Mouse (Mus musculus) myocyte (in vitro differentiated cells): Measurements from ENCODE around the gene Hnrnpf. TPM values are rescaled to one million over a fixed set of nuclear protein-coding genes. Genes with fewer than 3 reads are reported as not detected.

ENCODE experiments used
- H3K27me3 ChIP-seq: one replicate; pipeline ENCODE4 v1.6.1; 2011; ENCODE audit not compliant: control insufficient read depth, insufficient read depth, insufficient read length
- H3K36me3 ChIP-seq: one replicate; pipeline ENCODE4 v1.6.1; 2011; ENCODE audit not compliant: control insufficient read depth, insufficient read depth
- H3K4me2 ChIP-seq: one replicate; pipeline ENCODE4 v1.6.1; 2011; ENCODE audit warnings: low read depth, control low read depth
- H3K4me3 ChIP-seq: one replicate; pipeline ENCODE4 v1.5.1; 2011; ENCODE audit warnings: mild to moderate bottlenecking, control low read depth, moderate library complexity
- H3K79me2 ChIP-seq: one replicate; pipeline ENCODE4 v1.6.1; 2011; ENCODE audit not compliant: control insufficient read depth, insufficient read depth
- H3ac ChIP-seq: one replicate; pipeline ENCODE4 v1.6.1; 2011; ENCODE audit not compliant: control insufficient read depth, insufficient read length
- CEBPB ChIP-seq: IDR thresholded peaks from 2 replicates; pipeline ENCODE4 v1.6.1; 2011; ENCODE audit warnings: mild to moderate bottlenecking, moderate library complexity; ENCODE audit not compliant: poor library complexity, insufficient read depth, severe bottlenecking
- E2F4 ChIP-seq: IDR thresholded peaks from one replicate; pipeline ENCODE4 v1.6.1; 2011; ENCODE audit warnings: mild to moderate bottlenecking, control low read depth, moderate library complexity; ENCODE audit not compliant: insufficient read depth
- MAX ChIP-seq: IDR thresholded peaks from one replicate; pipeline ENCODE4 v1.6.1; 2011; ENCODE audit warnings: low read depth, mild to moderate bottlenecking, control low read depth
- MYOD1 ChIP-seq, 3 experiments: IDR thresholded peaks; one replicate each; pipeline ENCODE4 v1.6.1; 2011; ENCODE audit warnings: control low read depth in 2 of 3, low read depth in 2 of 3, mild to moderate bottlenecking in 2 of 3, moderate library complexity in 1 of 3; ENCODE audit not compliant: insufficient read length in 2 of 3, control insufficient read depth in 1 of 3
- MYOG ChIP-seq, 3 experiments: IDR thresholded peaks; one replicate each; pipeline ENCODE4 v1.6.1; 2011; ENCODE audit warnings: control low read depth in 2 of 3, low read depth in 2 of 3, mild to moderate bottlenecking in 2 of 3; ENCODE audit not compliant: insufficient read length in 2 of 3, control insufficient read depth in 1 of 3, insufficient read depth in 1 of 3
- POLR2A ChIP-seq: IDR thresholded peaks from one replicate; pipeline ENCODE4 v1.6.1; 2011; ENCODE audit warnings: low read depth, mild to moderate bottlenecking, control low read depth, moderate library complexity; ENCODE audit not compliant: insufficient read length
- POLR2AphosphoS2 ChIP-seq: IDR thresholded peaks from one replicate; pipeline ENCODE4 v1.6.1; 2011; ENCODE audit warnings: low read depth, control low read depth; ENCODE audit not compliant: insufficient read length
- REST ChIP-seq: IDR thresholded peaks from one replicate; pipeline ENCODE4 v1.6.1; 2011; ENCODE audit warnings: mild to moderate bottlenecking, control low read depth, moderate library complexity; ENCODE audit not compliant: insufficient read depth, insufficient read length
- SRF ChIP-seq: IDR thresholded peaks from one replicate; pipeline ENCODE4 v1.6.1; 2011; ENCODE audit warnings: low read depth; ENCODE audit not compliant: control insufficient read depth, insufficient read length
- TCF12 ChIP-seq: IDR thresholded peaks from one replicate; pipeline ENCODE4 v1.6.1; 2011; ENCODE audit warnings: mild to moderate bottlenecking, control low read depth; ENCODE audit not compliant: poor library complexity, insufficient read depth, severe bottlenecking
- TCF3 ChIP-seq: IDR thresholded peaks from one replicate; pipeline ENCODE4 v1.6.1; 2011; ENCODE audit warnings: low read depth, control low read depth; ENCODE audit not compliant: insufficient read length
- USF1 ChIP-seq: IDR thresholded peaks from one replicate; pipeline ENCODE4 v1.6.1; 2011; ENCODE audit warnings: low read depth, mild to moderate bottlenecking, control low read depth, moderate library complexity
- polyA plus RNA-seq: library from polyadenylated mRNA; unstranded; fragments of >200 nt; fragmentation: generic; extraction: Trizol; gene quantifications from one replicate; pipeline ENCODE4 v1.2.1, GENCODE M21; 2012; ENCODE audit warnings: missing spikeins

Gene Hnrnpf
- polyA plus RNA-seq, 1 experiment: 186 TPM

DNA sequence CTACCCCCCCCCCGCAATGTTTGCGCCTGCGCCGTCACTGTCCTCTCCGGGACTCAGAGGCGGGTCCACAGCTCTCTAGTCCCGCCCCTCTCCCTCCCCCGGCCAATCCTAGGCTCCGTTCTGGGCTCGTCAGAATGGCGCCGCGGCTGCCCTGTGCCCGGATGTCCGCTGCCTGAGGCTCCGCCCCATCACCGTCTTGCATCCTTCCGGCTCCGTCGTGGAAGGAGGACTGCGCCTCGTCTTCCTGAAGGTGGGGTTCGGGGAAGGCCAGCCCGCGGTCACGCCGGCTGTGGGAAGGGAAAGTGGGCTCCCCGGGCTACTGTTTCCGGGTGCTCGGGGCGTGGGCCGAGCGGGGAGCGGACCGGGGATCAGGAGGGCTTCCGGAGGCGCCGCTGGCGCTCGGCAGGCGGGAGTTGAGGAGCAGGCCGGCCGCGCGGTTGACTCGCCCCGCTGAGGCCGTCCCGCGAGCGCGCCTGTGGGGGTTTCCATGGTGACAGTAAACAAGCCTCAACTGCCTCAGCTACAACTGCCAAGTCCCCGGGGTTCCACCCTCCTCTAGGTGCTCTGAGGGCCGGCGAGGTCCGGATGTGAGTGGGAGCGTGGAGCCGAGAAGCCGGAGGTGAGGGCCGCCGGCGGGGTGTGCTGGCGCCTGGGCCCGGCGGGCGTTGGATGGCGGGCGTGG is 6.6 kb downstream of the Hnrnpf start:
- Histone ChIP-seq H3K36me3 (no peaks in the 10 kb centered on the region), H3K4me3 (peak overlapping the region; percentile 96), H3K79me2 (peaks cover 55% of the 10 kb centered on the region), H3K27me3 (no peaks in the 10 kb centered on the region), H3K4me2 (no peak overlapping the region), H3ac (peak overlapping the region; percentile 78)
- TF ChIP-seq USF1 (no peak), TCF12 (no peak), SRF (peak; percentile 40), TCF3 (no peak), MYOG (IDR thresholded peaks at IDR 0.05; ENCODE audit: control insufficient read depth in 1 of 3, insufficient read depth in 1 of 3, insufficient read length in 2 of 3, low read depth in 2 of 3) (no peak), REST (no peak), POLR2A (peak; percentile 85), CEBPB (no peak), MAX (no peak), E2F4 (peak; percentile 38), MYOD1 (IDR thresholded peaks at IDR 0.05; ENCODE audit: control insufficient read depth in 1 of 3, insufficient read length in 2 of 3, low read depth in 2 of 3) (no peak), POLR2AphosphoS2 (peak; percentile 80)

GRCm38 (mm10) chr6:117907301-117907978 is 7.3 kb downstream of the Hnrnpf start:
- H3K36me3 ChIP-seq: no peaks in the 10 kb centered on the region
- peak overlapping the region; percentile 96 for H3K4me3 ChIP-seq
- TF ChIP-seq POLR2AphosphoS2 (peak; percentile 74), MYOG (IDR thresholded peaks at IDR 0.05; ENCODE audit: control insufficient read depth in 1 of 3, insufficient read depth in 1 of 3, insufficient read length in 2 of 3, low read depth in 2 of 3) (peak in 2 of 3 experiments; percentile 1 to 3), USF1 (peak; percentile 58), MAX (no peak), CEBPB (peak; percentile 78), E2F4 (no peak), POLR2A (peak; percentile 76), TCF12 (no peak), MYOD1 (IDR thresholded peaks at IDR 0.05; ENCODE audit: control insufficient read depth in 1 of 3, insufficient read length in 2 of 3, low read depth in 2 of 3) (no peak), SRF (no peak), TCF3 (no peak), REST (no peak)
- H3K27me3 ChIP-seq: no peaks in the 10 kb centered on the region
- H3ac ChIP-seq: peak overlapping the region; percentile 78
- peak overlapping the region; percentile 97 for H3K4me2 ChIP-seq
- peaks cover 62% of the 10 kb centered on the region for H3K79me2 ChIP-seq

DNA sequence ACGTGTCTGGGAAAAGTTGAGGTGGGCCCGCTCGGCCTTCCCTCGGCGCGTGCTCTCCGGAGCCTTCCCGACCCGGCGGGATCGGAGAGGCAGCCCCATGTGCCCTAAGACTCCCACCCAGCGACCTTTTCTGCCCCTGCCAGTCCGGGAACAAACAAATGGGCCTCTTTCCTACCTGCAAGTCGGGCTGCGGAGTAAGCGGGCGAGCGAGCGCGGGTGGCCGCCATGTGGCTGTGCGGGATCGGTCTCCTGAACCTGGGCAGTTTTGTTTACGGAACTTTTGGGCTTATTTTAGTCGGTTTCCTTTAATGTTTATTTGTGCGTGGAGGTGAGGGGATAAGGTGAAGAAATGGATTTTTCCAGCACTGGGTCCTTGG is 7.8 kb downstream of the Hnrnpf start:
- H3K4me3 ChIP-seq: peak overlapping the region; percentile 96
- H3K27me3 ChIP-seq: no peaks in the 10 kb centered on the region
- TF ChIP-seq SRF: no peak
- no peak for TF ChIP-seq MYOD1 (IDR thresholded peaks at IDR 0.05; ENCODE audit: control insufficient read depth in 1 of 3, insufficient read length in 2 of 3, low read depth in 2 of 3)
- no peak for TF ChIP-seq USF1
- TF ChIP-seq E2F4: no peak
- TF ChIP-seq POLR2A: no peak
- TF ChIP-seq MAX: no peak
- TF ChIP-seq REST: no peak
- TF ChIP-seq POLR2AphosphoS2: no peak
- no peak for TF ChIP-seq TCF3
- no peak for TF ChIP-seq MYOG (IDR thresholded peaks at IDR 0.05; ENCODE audit: control insufficient read depth in 1 of 3, insufficient read depth in 1 of 3, insufficient read length in 2 of 3, low read depth in 2 of 3)
- no peak for TF ChIP-seq TCF12
- no peak for TF ChIP-seq CEBPB
- H3ac ChIP-seq: peak overlapping the region; percentile 78
- H3K79me2 ChIP-seq: peaks cover 68% of the 10 kb centered on the region
- H3K4me2 ChIP-seq: peak overlapping the region; percentile 97
- H3K36me3 ChIP-seq: no peaks in the 10 kb centered on the region

- peak overlapping the region; percentile 97 for H3K4me2 ChIP-seq
- H3K27me3 ChIP-seq: no peaks in the 10 kb centered on the region
- no peaks in the 10 kb centered on the region for H3K36me3 ChIP-seq
- peaks cover 72% of the 10 kb centered on the region for H3K79me2 ChIP-seq
- peak overlapping the region; percentile 96 for H3K4me3 ChIP-seq
- peak overlapping the region; percentile 78 for H3ac ChIP-seq
- TF ChIP-seq POLR2A (no peak), MAX (no peak), REST (no peak), MYOG (IDR thresholded peaks at IDR 0.05; ENCODE audit: control insufficient read depth in 1 of 3, insufficient read depth in 1 of 3, insufficient read length in 2 of 3, low read depth in 2 of 3) (no peak), E2F4 (no peak), MYOD1 (IDR thresholded peaks at IDR 0.05; ENCODE audit: control insufficient read depth in 1 of 3, insufficient read length in 2 of 3, low read depth in 2 of 3) (no peak), CEBPB (no peak), TCF12 (no peak), USF1 (no peak), POLR2AphosphoS2 (no peak), TCF3 (no peak), SRF (no peak)
Observed at GRCm38 (mm10) chr6:117908424-117908900, 8.3 kb downstream of the Hnrnpf start.
